Mouse (Mus musculus) liver, embryonic 12.5 days (tissue): ENCODE results near the gene Arhgap8. TPM values are rescaled to one million over a fixed set of nuclear protein-coding genes. Genes with fewer than 3 reads are reported as not detected.

ENCODE experiments used
- ATAC-seq: fragments of 200-750 bp; cut with Nextera tagmentation; 2 replicates; pipeline ENCODE4 v1.8.0; 2017; ENCODE audit warnings: moderate number of reproducible peaks, mild to moderate bottlenecking, moderate library complexity
- H3K27ac ChIP-seq: fragments of 300-500 bp; sonication (generic); 2 replicates; pipeline ENCODE4 v1.5.1; 2016; ENCODE audit warnings: mild to moderate bottlenecking
- H3K27me3 ChIP-seq: fragments of 300-500 bp; sonication (generic); replicated peaks from 2 replicates; pipeline ENCODE4 v1.6.1; 2016; ENCODE audit warnings: mild to moderate bottlenecking, moderate library complexity
- H3K36me3 ChIP-seq: fragments of 300-500 bp; sonication (generic); 2 replicates; pipeline ENCODE4 v1.6.1; 2016; ENCODE audit warnings: mild to moderate bottlenecking, moderate library complexity
- H3K4me1 ChIP-seq: fragments of 300-500 bp; sonication (generic); 2 replicates; pipeline ENCODE4 v1.6.1; 2016
- H3K4me2 ChIP-seq: fragments of 300-500 bp; sonication (generic); 2 replicates; pipeline ENCODE4 v1.6.1; 2016; ENCODE audit warnings: mild to moderate bottlenecking, moderate library complexity
- H3K4me3 ChIP-seq: fragments of 300-500 bp; sonication (generic); 2 replicates; pipeline ENCODE4 v1.5.1; 2016; ENCODE audit warnings: mild to moderate bottlenecking, moderate library complexity
- H3K9ac ChIP-seq: fragments of 300-500 bp; sonication (generic); 2 replicates; pipeline ENCODE4 v1.6.1; 2016; ENCODE audit warnings: mild to moderate bottlenecking, moderate library complexity
- H3K9me3 ChIP-seq: fragments of 300-500 bp; sonication (generic); replicated peaks from 2 replicates; pipeline ENCODE4 v1.6.1; 2016; ENCODE audit warnings: mild to moderate bottlenecking, moderate library complexity
- WGBS: fragments of 180-500 bp; shearing (Covaris S2); methylation state at CpG from one replicate; pipeline ENCODE4 v1.1.7; 2016; ENCODE audit not compliant: insufficient replicate concordance; 5-methylcytosine and 5-hydroxymethylcytosine counted together
- polyA plus RNA-seq: library from polyadenylated mRNA; unstranded; fragments of >200 nt; fragmentation: Nextera tagmentation; extraction: Ambion mirVana; gene quantifications from 2 replicates; pipeline ENCODE4 v1.2.1, GENCODE M21; 2016

Arhgap8 gene
- polyA plus RNA-seq, 1 experiment from 2014 or later, result 0.88 TPM

GRCm38 (mm10) chr15:84772191-84773111, 52.6 kb downstream of the Arhgap8 start:
- H3K4me1 ChIP-seq, result no peaks in the 10 kb centered on the region
- WGBS, result 73% methylated on average over 21 of the region's 21 CpGs
- no peak overlapping the region for H3K27ac ChIP-seq
- H3K36me3 ChIP-seq, result no peaks in the 10 kb centered on the region
- H3K9me3 ChIP-seq, result no peaks in the 10 kb centered on the region
- no peak for ATAC-seq
- H3K27me3 ChIP-seq, result no peaks in the 10 kb centered on the region
- no peak overlapping the region for H3K4me2 ChIP-seq
- no peak overlapping the region for H3K4me3 ChIP-seq
- H3K9ac ChIP-seq, result no peak overlapping the region

GRCm38 (mm10) chr15:84775421-84776174, 55.7 kb downstream of the Arhgap8 start:
- H3K27me3 ChIP-seq, result no peaks in the 10 kb centered on the region
- H3K4me2 ChIP-seq, result no peak overlapping the region
- ATAC-seq, result no peak
- H3K4me3 ChIP-seq, result no peak overlapping the region
- H3K4me1 ChIP-seq, result no peaks in the 10 kb centered on the region
- H3K27ac ChIP-seq, result no peak overlapping the region
- H3K9ac ChIP-seq, result no peak overlapping the region
- H3K9me3 ChIP-seq, result no peaks in the 10 kb centered on the region
- no peaks in the 10 kb centered on the region for H3K36me3 ChIP-seq
- WGBS, result 66% methylated on average over 20 of the region's 20 CpGs

- Histone ChIP-seq H3K27me3 (no peaks in the 10 kb centered on the region), H3K4me2 (no peak overlapping the region), H3K36me3 (no peaks in the 10 kb centered on the region), H3K9ac (no peak overlapping the region), H3K4me3 (no peak overlapping the region), H3K9me3 (no peaks in the 10 kb centered on the region), H3K4me1 (no peaks in the 10 kb centered on the region), H3K27ac (no peak overlapping the region)
- 39% methylated on average over 5 of the region's 5 CpGs for WGBS
- no peak for ATAC-seq
Observed at GRCm38 (mm10) chr15:84778587-84778986, 58.7 kb downstream of the Arhgap8 start.

- Histone ChIP-seq H3K4me1 (no peaks in the 10 kb centered on the region), H3K9me3 (no peaks in the 10 kb centered on the region), H3K9ac (no peak overlapping the region), H3K27me3 (no peaks in the 10 kb centered on the region), H3K4me2 (no peak overlapping the region), H3K4me3 (no peak overlapping the region), H3K36me3 (no peaks in the 10 kb centered on the region), H3K27ac (no peak overlapping the region)
- WGBS, result 83% methylated on average over 16 of the region's 16 CpGs
- no peak for ATAC-seq
Observed at GRCm38 (mm10) chr15:84784812-84785211, 65.0 kb downstream of the Arhgap8 start.

- Histone ChIP-seq H3K27ac (no peak overlapping the region), H3K4me1 (no peaks in the 10 kb centered on the region), H3K4me3 (no peak overlapping the region), H3K27me3 (no peaks in the 10 kb centered on the region), H3K4me2 (no peak overlapping the region), H3K9ac (no peak overlapping the region), H3K36me3 (no peaks in the 10 kb centered on the region), H3K9me3 (no peaks in the 10 kb centered on the region)
- no peak for ATAC-seq
- WGBS, result 74% methylated on average over 10 of the region's 10 CpGs
Observed at GRCm38 (mm10) chr15:84787161-84787560, 67.3 kb downstream of the Arhgap8 start.

GRCm38 (mm10) chr15:84793649-84794048, 73.8 kb downstream of the Arhgap8 start:
- no peaks in the 10 kb centered on the region for H3K4me1 ChIP-seq
- no peak overlapping the region for H3K4me3 ChIP-seq
- H3K9ac ChIP-seq, result no peak overlapping the region
- no peak overlapping the region for H3K27ac ChIP-seq
- 61% methylated on average over 5 of the region's 5 CpGs for WGBS
- no peak for ATAC-seq
- 0 out of 2 replicates have a peak, but pooled peaks cover 10% of the 10 kb centered on the region for H3K36me3 ChIP-seq
- H3K27me3 ChIP-seq, result no peaks in the 10 kb centered on the region
- H3K4me2 ChIP-seq, result no peak overlapping the region
- no peaks in the 10 kb centered on the region for H3K9me3 ChIP-seq

- no peak for ATAC-seq
- no peak overlapping the region for H3K27ac ChIP-seq
- H3K9me3 ChIP-seq, result no peaks in the 10 kb centered on the region
- WGBS, result 79% methylated on average over 5 of the region's 5 CpGs
- no peaks in the 10 kb centered on the region for H3K4me1 ChIP-seq
- H3K36me3 ChIP-seq, result 0 out of 2 replicates have a peak, but pooled peaks cover 10% of the 10 kb centered on the region
- H3K4me3 ChIP-seq, result no peak overlapping the region
- H3K4me2 ChIP-seq, result no peak overlapping the region
- H3K9ac ChIP-seq, result no peak overlapping the region
- H3K27me3 ChIP-seq, result no peaks in the 10 kb centered on the region
Observed at GRCm38 (mm10) chr15:84800132-84800531, 80.3 kb downstream of the Arhgap8 start.

- Histone ChIP-seq H3K4me3 (no peak overlapping the region), H3K9ac (no peak overlapping the region), H3K27me3 (no peaks in the 10 kb centered on the region), H3K4me1 (no peaks in the 10 kb centered on the region), H3K9me3 (no peaks in the 10 kb centered on the region), H3K4me2 (no peak overlapping the region), H3K36me3 (no peaks in the 10 kb centered on the region), H3K27ac (no peak overlapping the region)
- WGBS, result 38% methylated on average over 3 of the region's 3 CpGs
- ATAC-seq, result no peak
Observed at GRCm38 (mm10) chr15:84803685-84804084, 83.8 kb downstream of the Arhgap8 start.

GRCm38 (mm10) chr15:84809275-84809952, 89.6 kb downstream of the Arhgap8 start:
- no peaks in the 10 kb centered on the region for H3K4me1 ChIP-seq
- no peak overlapping the region for H3K4me3 ChIP-seq
- H3K27me3 ChIP-seq, result no peaks in the 10 kb centered on the region
- H3K36me3 ChIP-seq, result no peaks in the 10 kb centered on the region
- no peak overlapping the region for H3K9ac ChIP-seq
- no peak for ATAC-seq
- H3K27ac ChIP-seq, result no peak overlapping the region
- H3K4me2 ChIP-seq, result no peak overlapping the region
- 62% methylated on average over 21 of the region's 21 CpGs for WGBS
- H3K9me3 ChIP-seq, result no peaks in the 10 kb centered on the region

- H3K4me1 ChIP-seq, result no peaks in the 10 kb centered on the region
- 56% methylated on average over 5 of the region's 5 CpGs for WGBS
- no peaks in the 10 kb centered on the region for H3K36me3 ChIP-seq
- no peak for ATAC-seq
- H3K27ac ChIP-seq, result no peak overlapping the region
- H3K9ac ChIP-seq, result no peak overlapping the region
- no peak overlapping the region for H3K4me2 ChIP-seq
- H3K27me3 ChIP-seq, result no peaks in the 10 kb centered on the region
- no peaks in the 10 kb centered on the region for H3K9me3 ChIP-seq
- H3K4me3 ChIP-seq, result no peak overlapping the region
Observed at GRCm38 (mm10) chr15:84811126-84811525, 91.3 kb downstream of the Arhgap8 start.

- 78% methylated on average over 11 of the region's 11 CpGs for WGBS
- Histone ChIP-seq H3K4me3 (no peak overlapping the region), H3K27ac (no peak overlapping the region), H3K4me1 (no peaks in the 10 kb centered on the region), H3K36me3 (no peaks in the 10 kb centered on the region), H3K9me3 (no peaks in the 10 kb centered on the region), H3K4me2 (no peak overlapping the region), H3K9ac (no peak overlapping the region), H3K27me3 (no peaks in the 10 kb centered on the region)
- no peak for ATAC-seq
Observed at GRCm38 (mm10) chr15:84812831-84813357, 93.0 kb downstream of the Arhgap8 start.
